Mouse (Mus musculus) v-Abl transformed pro-B cells (cell line): ENCODE measurements around the gene Acss3.

Experiments
- in situ Hi-C, 2 experiments: fragments of 400-800 bp; cut with MboI; formaldehyde crosslinking; loops; one replicate each; pipeline ENCODE4 v1.15.1; 2025; ENCODE audit not compliant: unreplicated experiment in 2 of 2

Acss3 gene

GRCm38 (mm10) chr10:107021118-107021517 is 102.3 kb downstream of the Acss3 start:
- in situ Hi-C loops, result no loop called here

GRCm38 (mm10) chr10:107011142-107011541 is 112.3 kb downstream of the Acss3 start:
- in situ Hi-C loops, result no loop called here

GRCm38 (mm10) chr10:106998052-106998625 is 125.3 kb downstream of the Acss3 start:
- in situ Hi-C loops, result no loop called here

GRCm38 (mm10) chr10:106989478-106989877 is 134.0 kb downstream of the Acss3 start:
- in situ Hi-C loops, result no loop called here

- in situ Hi-C loops, result no loop called here
Measured at GRCm38 (mm10) chr10:106975193-106976141, 148.0 kb downstream of the Acss3 start.

- in situ Hi-C loops, result no loop called here
Measured at GRCm38 (mm10) chr10:106959026-106959425, 164.4 kb downstream of the Acss3 start.

- in situ Hi-C loops, result no loop called here
Measured at GRCm38 (mm10) chr10:106941380-106941779, 182.1 kb downstream of the Acss3 start.

GRCm38 (mm10) chr10:106939441-106939840 is 184.0 kb downstream of the Acss3 start:
- in situ Hi-C loops, result no loop called here

- in situ Hi-C loops, result no loop called here
Measured at GRCm38 (mm10) chr10:106938851-106939250, 184.6 kb downstream of the Acss3 start.

GRCm38 (mm10) chr10:106936996-106937395 is 186.5 kb downstream of the Acss3 start:
- in situ Hi-C loops, result no loop called here

- in situ Hi-C loops, result no loop called here
Measured at GRCm38 (mm10) chr10:106932571-106933073, 190.8 kb downstream of the Acss3 start.

GRCm38 (mm10) chr10:106928576-106929332 is 194.7 kb downstream of the Acss3 start:
- in situ Hi-C loops, result no loop called here

GRCm38 (mm10) chr10:106924798-106925197 is 198.7 kb downstream of the Acss3 start:
- in situ Hi-C loops, result no loop called here

GRCm38 (mm10) chr10:106924334-106924733 is 199.1 kb downstream of the Acss3 start:
- in situ Hi-C loops, result no loop called here

GRCm38 (mm10) chr10:106914822-106915221 is 208.6 kb downstream of the Acss3 start:
- in situ Hi-C loops, result no loop called here

GRCm38 (mm10) chr10:106914275-106914674 is 209.2 kb downstream of the Acss3 start:
- in situ Hi-C loops, result no loop called here

- in situ Hi-C loops, result no loop called here
Measured at GRCm38 (mm10) chr10:106913032-106913431, 210.4 kb downstream of the Acss3 start.

GRCm38 (mm10) chr10:106910108-106910507 is 213.4 kb downstream of the Acss3 start:
- in situ Hi-C loops, result no loop called here

GRCm38 (mm10) chr10:106896351-106896750 is 227.1 kb downstream of the Acss3 start:
- in situ Hi-C loops, result no loop called here
